Comparison of ENCODE assay signal across 21 mouse cellular contexts in genomic region chr1:72815616-72816015, GRCm38 (mm10). TPM values are rescaled to one million over a fixed set of nuclear protein-coding genes. Genes with fewer than 3 reads are reported as not detected.
DNase-seq lines count a peak whose midpoint lies in the region; ATAC-seq and TF ChIP-seq lines count a peak whose summit lies in the region.
"Had no signal": no experiment of that assay in that cellular context is flagged by ENCODE, and none has a peak within 500 bp of the region (broad histone marks: within the 10 kb centered on the region; RNA-seq: fewer than 3 reads in every experiment).

No protein-coding gene starts in this region.

- H3K79me3 ChIP-seq in C2C12 (ENCODE audit: low read depth) = no peaks in the 10 kb centered on the region

- H3K27me3 ChIP-seq in forebrain, embryonic 13.5 days = no peaks in the 10 kb centered on the region
- H3K27me3 ChIP-seq in forebrain, embryonic 11.5 days (ENCODE audit: control insufficient read depth, insufficient read depth, low read length) = no peaks in the 10 kb centered on the region
- no peaks in the 10 kb centered on the region for H3K27me3 ChIP-seq in limb, embryonic 13.5 days
- no peaks in the 10 kb centered on the region for H3K27me3 ChIP-seq in limb, embryonic 10.5 days (ENCODE audit: low read depth, poor library complexity, severe bottlenecking)
- no peaks in the 10 kb centered on the region for H3K27me3 ChIP-seq in C2C12 (ENCODE audit: control insufficient read depth, insufficient read depth, insufficient read length)
- H3K27me3 ChIP-seq in MEL (ENCODE audit: control insufficient read depth in 1 of 2, insufficient read depth in 2 of 2, low read length in 2 of 2) = no peaks in the 10 kb centered on the region
- H3K27me3 ChIP-seq: embryonic facial prominence, embryonic 12.5 days; heart, embryonic 12.5 days had no signal

- no peak overlapping the region for H3K9ac ChIP-seq in forebrain, embryonic 13.5 days
- H3K9ac ChIP-seq in forebrain, embryonic 11.5 days (ENCODE audit: low read length) = no peak overlapping the region
- H3K9ac ChIP-seq in limb, embryonic 13.5 days = no peak overlapping the region
- H3K9ac ChIP-seq in MEL (ENCODE audit: control insufficient read depth, low read depth, low read length, poor library complexity, severe bottlenecking) = no peak overlapping the region
- H3K9ac ChIP-seq: embryonic facial prominence, embryonic 12.5 days; forebrain, postnatal 0 days; heart, embryonic 12.5 days had no signal

- H3K4me2 ChIP-seq in forebrain, embryonic 13.5 days = no peak overlapping the region
- H3K4me2 ChIP-seq in forebrain, embryonic 11.5 days (ENCODE audit: low read depth, low read length, severe bottlenecking) = no peak overlapping the region
- no peak overlapping the region for H3K4me2 ChIP-seq in limb, embryonic 13.5 days (replicated peaks)
- H3K4me2 ChIP-seq: embryonic facial prominence, embryonic 12.5 days; heart, embryonic 12.5 days had no signal

- no peak for TF ChIP-seq POLR2A in MEL (IDR thresholded peaks at IDR 0.05; ENCODE audit: control insufficient read depth in 1 of 2, insufficient read depth in 1 of 2, low read depth in 1 of 2, low read length in 2 of 2, poor library complexity in 1 of 2)

- H3K36me3 ChIP-seq in forebrain, embryonic 13.5 days (ENCODE audit: poor library complexity, severe bottlenecking) = no peaks in the 10 kb centered on the region
- no peaks in the 10 kb centered on the region for H3K36me3 ChIP-seq in forebrain, embryonic 11.5 days (ENCODE audit: control insufficient read depth, insufficient read depth, low read length)
- no peaks in the 10 kb centered on the region for H3K36me3 ChIP-seq in limb, embryonic 13.5 days
- no peaks in the 10 kb centered on the region for H3K36me3 ChIP-seq in limb, embryonic 10.5 days
- no peaks in the 10 kb centered on the region for H3K36me3 ChIP-seq in C2C12 (ENCODE audit: control insufficient read depth, insufficient read depth)
- H3K36me3 ChIP-seq in MEL (ENCODE audit: control insufficient read depth in 1 of 2, insufficient read depth in 2 of 2, low read length in 2 of 2) = no peaks in the 10 kb centered on the region
- H3K36me3 ChIP-seq: embryonic facial prominence, embryonic 12.5 days; G1E; heart, embryonic 12.5 days had no signal

- WGBS in forebrain, embryonic 13.5 days = 92% methylated on average over 3 of the region's 3 CpGs
- 88% methylated on average over 3 of the region's 3 CpGs for WGBS in forebrain, embryonic 11.5 days
- 79% methylated on average over 3 of the region's 3 CpGs for WGBS in limb, embryonic 13.5 days
- WGBS in limb, embryonic 10.5 days = 86% methylated on average over 3 of the region's 3 CpGs

- H3ac ChIP-seq in C2C12 (ENCODE audit: control insufficient read depth, insufficient read length, low read depth) = no peak overlapping the region

- no peak for DNase-seq in forebrain, embryonic 11.5 days (ENCODE audit: low spot score)
- DNase-seq in limb, embryonic 10.5 days (ENCODE audit: low spot score) = no peak
- peak; percentile 23 for DNase-seq in MEL (ENCODE audit: low read depth, low spot score)
- no peak for DNase-seq in right cerebral cortex, adult 2 months (ENCODE audit: low spot score in 2 of 2)
- no peak for DNase-seq in lung, postnatal 10 days
- DNase-seq: adrenal gland, postnatal 10 days; cerebellum, adult 11 months; cerebellum, adult 8-10 months; cerebellum, postnatal 14 days; forebrain, postnatal 0 days; gastrocnemius, postnatal 14 days had no signal

- no peak for TF ChIP-seq EP300 in MEL (IDR thresholded peaks at IDR 0.05; ENCODE audit: low read depth in 1 of 2, low read length in 2 of 2)

- no peak for ATAC-seq in forebrain, embryonic 13.5 days
- ATAC-seq in forebrain, embryonic 11.5 days (replicated peaks; ENCODE audit: low FRiP score) = no peak
- 0 out of 2 replicates have a peak, but pooled peaks have one; percentile 17 for ATAC-seq in limb, embryonic 13.5 days (ENCODE audit: low FRiP score, low read depth)
- ATAC-seq: forebrain, postnatal 0 days; hindbrain, embryonic 16.5 days; inflammation-experienced regulatory T-cells, adult 6 months had no signal

- H3K9me3 ChIP-seq in forebrain, embryonic 13.5 days (replicated peaks) = peaks cover 5% of the 10 kb centered on the region; the same call in 1 of the 2 replicates
- H3K9me3 ChIP-seq in forebrain, embryonic 11.5 days (ENCODE audit: control insufficient read depth, low read length) = no peaks in the 10 kb centered on the region; the same call in 1 of the 2 replicates
- peaks cover 7% of the 10 kb centered on the region; the same call in 1 of the 2 replicates for H3K9me3 ChIP-seq in limb, embryonic 13.5 days
- H3K9me3 ChIP-seq in limb, embryonic 10.5 days (replicated peaks) = no peaks in the 10 kb centered on the region
- H3K9me3 ChIP-seq in MEL (replicated peaks; ENCODE audit: insufficient read depth, low read length) = no peaks in the 10 kb centered on the region
- H3K9me3 ChIP-seq: embryonic facial prominence, embryonic 12.5 days; G1E had no signal

- no peak overlapping the region for H3K4me3 ChIP-seq in forebrain, embryonic 13.5 days
- no peak overlapping the region for H3K4me3 ChIP-seq in forebrain, embryonic 11.5 days (ENCODE audit: low read depth, low read length)
- H3K4me3 ChIP-seq in limb, embryonic 13.5 days = no peak overlapping the region
- no peak overlapping the region for H3K4me3 ChIP-seq in limb, embryonic 10.5 days
- H3K4me3 ChIP-seq in C2C12 (ENCODE audit: insufficient read depth, poor library complexity, severe bottlenecking) (no peak overlapping the region), MEL (ENCODE audit: control insufficient read depth in 1 of 2, insufficient read depth in 1 of 2, low read depth in 2 of 2, low read length in 2 of 2) (no peak overlapping the region)
- H3K4me3 ChIP-seq: embryonic facial prominence, embryonic 12.5 days; heart, embryonic 12.5 days had no signal

- H3K4me1 ChIP-seq in forebrain, embryonic 13.5 days = peaks cover 25% of the 10 kb centered on the region
- peaks cover 15% of the 10 kb centered on the region; the same call in 1 of the 2 replicates for H3K4me1 ChIP-seq in forebrain, embryonic 11.5 days (replicated peaks; ENCODE audit: control insufficient read depth, insufficient read depth, low read length)
- H3K4me1 ChIP-seq in limb, embryonic 13.5 days = peaks cover 23% of the 10 kb centered on the region
- peaks cover 24% of the 10 kb centered on the region for H3K4me1 ChIP-seq in limb, embryonic 10.5 days
- H3K4me1 ChIP-seq in MEL (ENCODE audit: control insufficient read depth in 1 of 2, insufficient read depth in 2 of 2, low read length in 2 of 2) = no peaks in the 10 kb centered on the region

- TF ChIP-seq RAD21 in MEL (IDR thresholded peaks at IDR 0.05; ENCODE audit: low read depth, low read length) = no peak

- TF ChIP-seq CTCF in C2C12 (IDR thresholded peaks at IDR 0.05; ENCODE audit: control insufficient read depth, insufficient read depth, insufficient read length) (no peak), MEL (IDR thresholded peaks at IDR 0.05 in 2 of 3, conservative IDR thresholded peaks at IDR 0.05 in 1 of 3; ENCODE audit: control insufficient read depth in 1 of 3, insufficient read depth in 1 of 3, low read depth in 2 of 3, low read length in 3 of 3, poor library complexity in 1 of 3, severe bottlenecking in 1 of 3) (no peak)

- H3K27ac ChIP-seq in forebrain, embryonic 13.5 days = 0 out of 2 replicates have a peak overlapping the region, but pooled peaks have one; percentile 7
- H3K27ac ChIP-seq in forebrain, embryonic 11.5 days (ENCODE audit: low read depth, low read length) = no peak overlapping the region
- no peak overlapping the region for H3K27ac ChIP-seq in limb, embryonic 13.5 days
- no peak overlapping the region for H3K27ac ChIP-seq in limb, embryonic 10.5 days
- H3K27ac ChIP-seq in MEL (ENCODE audit: control insufficient read depth, low read depth, low read length) = no peak overlapping the region
- H3K27ac ChIP-seq: embryonic facial prominence, embryonic 12.5 days had no signal

- H3K79me2 ChIP-seq in C2C12 (ENCODE audit: control insufficient read depth, insufficient read depth) (no peaks in the 10 kb centered on the region), MEL (ENCODE audit: control insufficient read depth, insufficient read depth, low read length, poor library complexity) (no peaks in the 10 kb centered on the region)

TF ChIP-seq in C2C12, 6 proteins besides CTCF, POLR2A, EP300 and RAD21:
- no peak for TF ChIP-seq CEBPB (IDR thresholded peaks at IDR 0.05; ENCODE audit: low read depth)
- no peak for TF ChIP-seq USF1 (IDR thresholded peaks at IDR 0.05; ENCODE audit: low read depth)
- peak; percentile 18 for TF ChIP-seq MYOD1 (IDR thresholded peaks at IDR 0.05; ENCODE audit: control insufficient read depth, insufficient read length, low read depth)
TF ChIP-seq in C2C12: peak in this region for 1.

TF ChIP-seq in MEL, 35 proteins besides CTCF, POLR2A, EP300 and RAD21:
- no peak for TF ChIP-seq SIN3A (IDR thresholded peaks at IDR 0.05; ENCODE audit: low read length)
- TF ChIP-seq UBTF (IDR thresholded peaks at IDR 0.05; ENCODE audit: borderline replicate concordance, insufficient read depth, low read depth, low read length) = peak; percentile 99
- peak; percentile 99 for TF ChIP-seq TBP (IDR thresholded peaks at IDR 0.05; ENCODE audit: low read depth, low read length)

RNA-seq across cellular contexts. Expression of gene Igfbp2, which starts 8.7 kb away (rescaled TPM):
- polyA plus RNA-seq in forebrain, embryonic 13.5 days (2015; fragmentation: Nextera tagmentation; extraction: Ambion mirVana) = 319 and 349 TPM in 2 replicates
- 708 and 809 TPM in 2 replicates for polyA plus RNA-seq in forebrain, embryonic 11.5 days (2014; fragmentation: Nextera tagmentation; extraction: Ambion mirVana)
- polyA plus RNA-seq in limb, embryonic 13.5 days (2015; fragmentation: Nextera tagmentation; extraction: Ambion mirVana) = 344 and 367 TPM in 2 replicates
- polyA plus RNA-seq in limb, embryonic 10.5 days (2016; fragmentation: Nextera tagmentation; extraction: Ambion mirVana) = 198 and 264 TPM in 2 replicates
- polyA plus RNA-seq in C2C12 (2012; fragmentation: generic; extraction: Trizol) = 222 TPM
- not detected in 2 replicates for total RNA-seq in MEL (2012; rRNA removed)
- polyA plus RNA-seq in MEL (2012; ENCODE audit: insufficient read depth in 1 of 2, insufficient read length in 2 of 2, low read depth in 1 of 2, low replicate concordance in 2 of 2, missing spikeins in 1 of 2) = not detected
- total RNA-seq: common myeloid progenitor, adult 5-6 weeks; heart, postnatal 25 days had no signal
- polyA plus RNA-seq: G1E; inflammation-experienced regulatory T-cells, adult 6 months had no signal

RNA-seq across cellular contexts. Expression of gene Igfbp5, which starts 59.1 kb away (rescaled TPM):
- 20.9 and 30.9 TPM in 2 replicates for polyA plus RNA-seq in forebrain, embryonic 13.5 days (2015; fragmentation: Nextera tagmentation; extraction: Ambion mirVana)
- polyA plus RNA-seq in forebrain, embryonic 11.5 days (2014; fragmentation: Nextera tagmentation; extraction: Ambion mirVana) = 35.7 and 37.4 TPM in 2 replicates
- 129 and 140 TPM in 2 replicates for polyA plus RNA-seq in limb, embryonic 13.5 days (2015; fragmentation: Nextera tagmentation; extraction: Ambion mirVana)
- polyA plus RNA-seq in limb, embryonic 10.5 days (2016; fragmentation: Nextera tagmentation; extraction: Ambion mirVana) = 44.4 and 55.4 TPM in 2 replicates
- 62.8 TPM for polyA plus RNA-seq in C2C12 (2012; fragmentation: generic; extraction: Trizol)
- total RNA-seq in MEL (2012; rRNA removed) = 0.03 TPM in 1 of 2 replicates, not detected in the other
- polyA plus RNA-seq in MEL (2012; ENCODE audit: insufficient read depth in 1 of 2, insufficient read length in 2 of 2, low read depth in 1 of 2, low replicate concordance in 2 of 2, missing spikeins in 1 of 2) = under 1 TPM in 1 of 2 experiments, not detected in 1; 0.03 TPM

Comparison
In these comparisons a context has a peak if more than half of its experiments do, and no peak if none do; other contexts are left out.
1. RNA of gene Igfbp2, which starts 8.7 kb away (polyA plus RNA-seq): 708 to 809 TPM in forebrain, embryonic 11.5 days, 344 to 367 TPM in limb, embryonic 13.5 days, 319 to 349 TPM in forebrain, embryonic 13.5 days, 198 to 264 TPM in limb, embryonic 10.5 days and 222 TPM in C2C12 (single experiment); not detected in MEL; every median in the first group is over 100 times any median in the second.
2. RNA of gene Igfbp5, which starts 59.1 kb away (polyA plus RNA-seq): 129 to 140 TPM in limb, embryonic 13.5 days, 62.8 TPM in C2C12 (single experiment), 44.4 to 55.4 TPM in limb, embryonic 10.5 days, 35.7 to 37.4 TPM in forebrain, embryonic 11.5 days and 20.9 to 30.9 TPM in forebrain, embryonic 13.5 days; 0.03 TPM in MEL; every median in the first group is over 10 times any median in the second.